20 mouse cellular contexts compared by ENCODE assay signal in genomic region chr7:60939764-60940457, GRCm38 (mm10).
DNase-seq lines count a peak whose midpoint lies in the region; ATAC-seq lines count a peak whose summit lies in the region.
"Had no signal": no experiment of that assay in that cellular context is flagged by ENCODE, and none has a peak within 500 bp of the region (broad histone marks: within the 10 kb centered on the region; RNA-seq: fewer than 3 reads in every experiment).

No protein-coding gene starts in this region.

- H3K27ac ChIP-seq in hindbrain, embryonic 12.5 days = no peak overlapping the region
- H3K27ac ChIP-seq in hindbrain, embryonic 10.5 days = no peak overlapping the region
- no peak overlapping the region for H3K27ac ChIP-seq in forebrain, embryonic 15.5 days (replicated peaks)
- H3K27ac ChIP-seq in midbrain, embryonic 14.5 days (replicated peaks; ENCODE audit: low read depth, low read length) = no peak overlapping the region
- H3K27ac ChIP-seq: limb, embryonic 15.5 days; macrophage; stomach, postnatal 0 days had no signal

- no peak overlapping the region for H3K4me3 ChIP-seq in hindbrain, embryonic 12.5 days
- no peak overlapping the region for H3K4me3 ChIP-seq in hindbrain, embryonic 10.5 days
- peak overlapping the region; percentile 18 for H3K4me3 ChIP-seq in forebrain, embryonic 15.5 days
- H3K4me3 ChIP-seq in midbrain, embryonic 14.5 days (replicated peaks; ENCODE audit: low read depth, low read length) = peak overlapping the region; percentile 14
- H3K4me3 ChIP-seq: heart, embryonic 12.5 days; limb, embryonic 15.5 days had no signal

- no peaks in the 10 kb centered on the region for H3K27me3 ChIP-seq in hindbrain, embryonic 12.5 days
- H3K27me3 ChIP-seq in hindbrain, embryonic 10.5 days (ENCODE audit: insufficient read depth, poor library complexity, severe bottlenecking) = no peaks in the 10 kb centered on the region
- H3K27me3 ChIP-seq in forebrain, embryonic 15.5 days = no peaks in the 10 kb centered on the region
- no peaks in the 10 kb centered on the region for H3K27me3 ChIP-seq in midbrain, embryonic 14.5 days (ENCODE audit: control insufficient read depth, insufficient read depth, low read length)
- H3K27me3 ChIP-seq: heart, embryonic 12.5 days; limb, embryonic 15.5 days had no signal

- WGBS in hindbrain, embryonic 12.5 days = 73% methylated on average over 3 of the region's 3 CpGs
- WGBS in hindbrain, embryonic 10.5 days = 74% methylated on average over 3 of the region's 3 CpGs
- 51% methylated on average over 3 of the region's 3 CpGs for WGBS in forebrain, embryonic 15.5 days
- 58% methylated on average over 3 of the region's 3 CpGs for WGBS in midbrain, embryonic 14.5 days

- no peaks in the 10 kb centered on the region for H3K9me3 ChIP-seq in hindbrain, embryonic 12.5 days (replicated peaks)
- peaks cover 5% of the 10 kb centered on the region for H3K9me3 ChIP-seq in hindbrain, embryonic 10.5 days
- no peaks in the 10 kb centered on the region for H3K9me3 ChIP-seq in forebrain, embryonic 15.5 days
- H3K9me3 ChIP-seq in midbrain, embryonic 14.5 days (ENCODE audit: control insufficient read depth, low read length) = no peaks in the 10 kb centered on the region

- ATAC-seq in hindbrain, embryonic 12.5 days (ENCODE audit: low FRiP score) = peak; percentile 61; the same call in 1 of the 2 replicates
- peak; percentile 83 for ATAC-seq in forebrain, embryonic 15.5 days (replicated peaks)
- ATAC-seq in midbrain, embryonic 14.5 days (ENCODE audit: low FRiP score, low TSS enrichment) = peak; percentile 46; the same call in 1 of the 2 replicates
- ATAC-seq: activated CD4-positive, CD25-positive, alpha-beta regulatory T cell, adult 4 months had no signal

- no peak overlapping the region for H3K4me2 ChIP-seq in hindbrain, embryonic 12.5 days (replicated peaks)
- H3K4me2 ChIP-seq in forebrain, embryonic 15.5 days (replicated peaks) = peak overlapping the region; percentile 6; the same call in 1 of the 2 replicates
- H3K4me2 ChIP-seq in midbrain, embryonic 14.5 days (ENCODE audit: low read length) = peak overlapping the region; percentile 46
- H3K4me2 ChIP-seq: heart, embryonic 12.5 days; limb, embryonic 15.5 days had no signal

- H3K36me3 ChIP-seq in hindbrain, embryonic 12.5 days = no peaks in the 10 kb centered on the region
- no peaks in the 10 kb centered on the region for H3K36me3 ChIP-seq in hindbrain, embryonic 10.5 days
- no peaks in the 10 kb centered on the region for H3K36me3 ChIP-seq in forebrain, embryonic 15.5 days
- H3K36me3 ChIP-seq in midbrain, embryonic 14.5 days (ENCODE audit: control insufficient read depth, insufficient read depth, low read length) = no peaks in the 10 kb centered on the region
- H3K36me3 ChIP-seq: heart, embryonic 12.5 days; limb, embryonic 15.5 days had no signal

- DNase-seq in hindbrain, embryonic 10.5 days (ENCODE audit: low spot score) = no peak
- peak; percentile 65 for DNase-seq in brain, adult 2 months (ENCODE audit: low read depth, low spot score)
- peak; percentile 64 for DNase-seq in midbrain, embryonic 14.5 days
- no peak for DNase-seq in kidney, adult 8-10 months
- no peak for DNase-seq in embryo, embryonic 10.5 days (ENCODE audit: low spot score)
- no peak for DNase-seq in adipocyte (ENCODE audit: low spot score)
- DNase-seq: cerebellum, adult 18-20 months; gastrocnemius, postnatal 36 days; heart, postnatal 36 days; kidney, adult 18-20 months; kidney, postnatal 4 days; lung, adult 18-20 months; thymus, postnatal 25 days had no signal

- no peak overlapping the region for H3K9ac ChIP-seq in hindbrain, embryonic 12.5 days
- H3K9ac ChIP-seq in forebrain, embryonic 15.5 days (replicated peaks) = no peak overlapping the region
- H3K9ac ChIP-seq in midbrain, embryonic 14.5 days (replicated peaks; ENCODE audit: low read length) = no peak overlapping the region
- H3K9ac ChIP-seq: heart, embryonic 12.5 days; limb, embryonic 15.5 days had no signal

- H3K4me1 ChIP-seq in hindbrain, embryonic 12.5 days = no peaks in the 10 kb centered on the region
- no peaks in the 10 kb centered on the region for H3K4me1 ChIP-seq in hindbrain, embryonic 10.5 days (replicated peaks)
- H3K4me1 ChIP-seq in forebrain, embryonic 15.5 days = no peaks in the 10 kb centered on the region
- H3K4me1 ChIP-seq in midbrain, embryonic 14.5 days (ENCODE audit: control insufficient read depth, insufficient read depth, low read length) = no peaks in the 10 kb centered on the region
- H3K4me1 ChIP-seq: heart, embryonic 12.5 days; limb, embryonic 15.5 days had no signal

Comparison
In these comparisons a context has a peak if more than half of its experiments do, and no peak if none do; other contexts are left out.
1. H3K4me3 ChIP-seq: peak in forebrain, embryonic 15.5 days (single experiment) and midbrain, embryonic 14.5 days (single experiment); none in hindbrain, embryonic 12.5 days (single experiment) and hindbrain, embryonic 10.5 days (single experiment).
2. DNase-seq: peak in brain, adult 2 months (single experiment) and midbrain, embryonic 14.5 days (single experiment); none in hindbrain, embryonic 10.5 days (single experiment), kidney, adult 8-10 months (0 of 2), embryo, embryonic 10.5 days (single experiment) and adipocyte (single experiment).
3. Peak in every context shown above with its lines, with median percentiles within 50 percentile points of each other: ATAC-seq.